12 mouse cellular contexts compared by ENCODE assay signal in genomic region chr4:155849391-155849790, GRCm38 (mm10). TPM values are rescaled to one million over a fixed set of nuclear protein-coding genes. Genes with fewer than 3 reads are reported as not detected.
DNase-seq lines count a peak whose midpoint lies in the region; ATAC-seq lines count a peak whose summit lies in the region.
"Had no signal": no experiment of that assay in that cellular context is flagged by ENCODE, and none has a peak within 500 bp of the region (broad histone marks: within the 10 kb centered on the region; RNA-seq: fewer than 3 reads in every experiment).

No protein-coding gene starts in this region.

- H3K4me1 ChIP-seq in intestine, embryonic 15.5 days (replicated peaks): peaks cover 26% of the 10 kb centered on the region
- H3K4me1 ChIP-seq in intestine, embryonic 16.5 days (ENCODE audit: control insufficient read depth, insufficient read depth, low read length): peaks cover 27% of the 10 kb centered on the region
- peaks cover 46% of the 10 kb centered on the region for H3K4me1 ChIP-seq in forebrain, embryonic 13.5 days
- peaks cover 60% of the 10 kb centered on the region for H3K4me1 ChIP-seq in hindbrain, embryonic 13.5 days (replicated peaks)
- peaks cover 45% of the 10 kb centered on the region for H3K4me1 ChIP-seq in midbrain, embryonic 13.5 days (replicated peaks)

- no peak overlapping the region for H3K27ac ChIP-seq in intestine, embryonic 15.5 days
- H3K27ac ChIP-seq in intestine, embryonic 16.5 days (ENCODE audit: low read length): no peak overlapping the region
- no peak overlapping the region for H3K27ac ChIP-seq in forebrain, embryonic 13.5 days
- H3K27ac ChIP-seq in hindbrain, embryonic 13.5 days: no peak overlapping the region
- H3K27ac ChIP-seq in midbrain, embryonic 13.5 days: no peak overlapping the region
- H3K27ac ChIP-seq: embryonic facial prominence, embryonic 15.5 days had no signal

- H3K9me3 ChIP-seq in intestine, embryonic 15.5 days: no peaks in the 10 kb centered on the region
- no peaks in the 10 kb centered on the region for H3K9me3 ChIP-seq in intestine, embryonic 16.5 days (ENCODE audit: control insufficient read depth, low read length)
- no peaks in the 10 kb centered on the region for H3K9me3 ChIP-seq in forebrain, embryonic 13.5 days (replicated peaks)
- no peaks in the 10 kb centered on the region for H3K9me3 ChIP-seq in hindbrain, embryonic 13.5 days
- no peaks in the 10 kb centered on the region for H3K9me3 ChIP-seq in midbrain, embryonic 13.5 days
- H3K9me3 ChIP-seq: embryonic facial prominence, embryonic 15.5 days had no signal

- H3K27me3 ChIP-seq in intestine, embryonic 15.5 days (replicated peaks): no peaks in the 10 kb centered on the region
- H3K27me3 ChIP-seq in intestine, embryonic 16.5 days (replicated peaks; ENCODE audit: control insufficient read depth, insufficient read depth, low read length): no peaks in the 10 kb centered on the region
- no peaks in the 10 kb centered on the region for H3K27me3 ChIP-seq in forebrain, embryonic 13.5 days
- H3K27me3 ChIP-seq in hindbrain, embryonic 13.5 days: no peaks in the 10 kb centered on the region
- no peaks in the 10 kb centered on the region for H3K27me3 ChIP-seq in midbrain, embryonic 13.5 days
- H3K27me3 ChIP-seq: embryonic facial prominence, embryonic 15.5 days had no signal

- no peak for DNase-seq in adrenal gland, postnatal 4 days (ENCODE audit: low spot score in 2 of 2)
- DNase-seq in testis, postnatal 10 days (ENCODE audit: low spot score): no peak
- DNase-seq in adipocyte (ENCODE audit: low spot score): no peak
- DNase-seq: adrenal gland, postnatal 25 days; heart, postnatal 10 days; lung, adult 2 months had no signal

- no peak overlapping the region for H3K4me3 ChIP-seq in intestine, embryonic 15.5 days (replicated peaks)
- no peak overlapping the region for H3K4me3 ChIP-seq in intestine, embryonic 16.5 days (ENCODE audit: low read length)
- H3K4me3 ChIP-seq in forebrain, embryonic 13.5 days: 0 out of 2 replicates have a peak overlapping the region, but pooled peaks have one; percentile 93
- peak overlapping the region; percentile 92; the same call in 1 of the 2 replicates for H3K4me3 ChIP-seq in hindbrain, embryonic 13.5 days
- peak overlapping the region; percentile 81; the same call in 1 of the 2 replicates for H3K4me3 ChIP-seq in midbrain, embryonic 13.5 days (replicated peaks)

- peaks cover 2% of the 10 kb centered on the region for H3K36me3 ChIP-seq in intestine, embryonic 15.5 days
- H3K36me3 ChIP-seq in intestine, embryonic 16.5 days (ENCODE audit: control insufficient read depth, insufficient read depth, low read length): 0 out of 2 replicates have a peak, but pooled peaks cover 5% of the 10 kb centered on the region
- H3K36me3 ChIP-seq in forebrain, embryonic 13.5 days (ENCODE audit: poor library complexity, severe bottlenecking): peaks cover 14% of the 10 kb centered on the region
- H3K36me3 ChIP-seq in hindbrain, embryonic 13.5 days: peaks cover 15% of the 10 kb centered on the region
- peaks cover 23% of the 10 kb centered on the region for H3K36me3 ChIP-seq in midbrain, embryonic 13.5 days

- H3K4me2 ChIP-seq in intestine, embryonic 15.5 days (replicated peaks): 0 out of 2 replicates have a peak overlapping the region, but pooled peaks have one; percentile 93
- no peak overlapping the region for H3K4me2 ChIP-seq in intestine, embryonic 16.5 days (ENCODE audit: low read depth, low read length)
- H3K4me2 ChIP-seq in forebrain, embryonic 13.5 days: peak overlapping the region; percentile 96
- peak overlapping the region; percentile 97 for H3K4me2 ChIP-seq in hindbrain, embryonic 13.5 days
- H3K4me2 ChIP-seq in midbrain, embryonic 13.5 days (replicated peaks): peak overlapping the region; percentile 81

- no peak for ATAC-seq in intestine, embryonic 15.5 days
- ATAC-seq in intestine, embryonic 16.5 days: no peak
- ATAC-seq in forebrain, embryonic 13.5 days: no peak
- ATAC-seq in hindbrain, embryonic 13.5 days (ENCODE audit: low FRiP score): no peak
- ATAC-seq in midbrain, embryonic 13.5 days: no peak

- H3K9ac ChIP-seq in intestine, embryonic 15.5 days: no peak overlapping the region
- H3K9ac ChIP-seq in intestine, embryonic 16.5 days (ENCODE audit: low read depth, low read length): no peak overlapping the region
- peak overlapping the region; percentile 94 for H3K9ac ChIP-seq in forebrain, embryonic 13.5 days
- peak overlapping the region; percentile 95 for H3K9ac ChIP-seq in hindbrain, embryonic 13.5 days
- peak overlapping the region; percentile 93; the same call in 1 of the 2 replicates for H3K9ac ChIP-seq in midbrain, embryonic 13.5 days (replicated peaks)

- 87% methylated on average over 2 of the region's 2 CpGs for WGBS in intestine, embryonic 15.5 days
- WGBS in intestine, embryonic 16.5 days: 88% methylated on average over 2 of the region's 2 CpGs
- 88% methylated on average over 2 of the region's 2 CpGs for WGBS in forebrain, embryonic 13.5 days
- WGBS in hindbrain, embryonic 13.5 days: 93% methylated on average over 2 of the region's 2 CpGs
- 89% methylated on average over 2 of the region's 2 CpGs for WGBS in midbrain, embryonic 13.5 days

RNA-seq across cellular contexts. Expression of gene Dvl1, which starts 2.2 kb away (rescaled TPM):
- 9.9 and 11.9 TPM in 2 replicates for polyA plus RNA-seq in intestine, embryonic 15.5 days (2015; fragmentation: Nextera tagmentation; extraction: Ambion mirVana)
- polyA plus RNA-seq in intestine, embryonic 16.5 days (2015; fragmentation: Nextera tagmentation; extraction: Ambion mirVana): 3.7 and 4.7 TPM in 2 replicates
- polyA plus RNA-seq in forebrain, embryonic 13.5 days (2015; fragmentation: Nextera tagmentation; extraction: Ambion mirVana): 7.2 and 7.6 TPM in 2 replicates
- 7.8 and 8.5 TPM in 2 replicates for polyA plus RNA-seq in hindbrain, embryonic 13.5 days (2015; fragmentation: Nextera tagmentation; extraction: Ambion mirVana)
- 8.1 and 8.4 TPM in 2 replicates for polyA plus RNA-seq in midbrain, embryonic 13.5 days (2015; fragmentation: Nextera tagmentation; extraction: Ambion mirVana)
- 10 to 100 TPM; 53.5 to 53.8 TPM for total RNA-seq in adrenal gland, postnatal 4 days (2021)

RNA-seq across cellular contexts. Expression of gene Mxra8, which starts 9.9 kb away (rescaled TPM):
- polyA plus RNA-seq in intestine, embryonic 15.5 days (2015; fragmentation: Nextera tagmentation; extraction: Ambion mirVana): 76.9 and 81.3 TPM in 2 replicates
- polyA plus RNA-seq in intestine, embryonic 16.5 days (2015; fragmentation: Nextera tagmentation; extraction: Ambion mirVana): 76.3 and 80.5 TPM in 2 replicates
- 15.6 and 17.1 TPM in 2 replicates for polyA plus RNA-seq in forebrain, embryonic 13.5 days (2015; fragmentation: Nextera tagmentation; extraction: Ambion mirVana)
- polyA plus RNA-seq in hindbrain, embryonic 13.5 days (2015; fragmentation: Nextera tagmentation; extraction: Ambion mirVana): 30.8 and 34.4 TPM in 2 replicates
- 17.9 and 22.2 TPM in 2 replicates for polyA plus RNA-seq in midbrain, embryonic 13.5 days (2015; fragmentation: Nextera tagmentation; extraction: Ambion mirVana)
- total RNA-seq in adrenal gland, postnatal 4 days (2021): 10 to 100 TPM; 86.3 to 93.5 TPM

RNA-seq across cellular contexts. Expression of gene Tas1r3, which starts 13.8 kb away (rescaled TPM):
- polyA plus RNA-seq in intestine, embryonic 15.5 days (2015; fragmentation: Nextera tagmentation; extraction: Ambion mirVana): 0.25 and 0.51 TPM in 2 replicates
- 0.28 and 0.32 TPM in 2 replicates for polyA plus RNA-seq in intestine, embryonic 16.5 days (2015; fragmentation: Nextera tagmentation; extraction: Ambion mirVana)
- polyA plus RNA-seq in forebrain, embryonic 13.5 days (2015; fragmentation: Nextera tagmentation; extraction: Ambion mirVana): 0.58 and 0.72 TPM in 2 replicates
- 0.47 and 0.57 TPM in 2 replicates for polyA plus RNA-seq in hindbrain, embryonic 13.5 days (2015; fragmentation: Nextera tagmentation; extraction: Ambion mirVana)
- polyA plus RNA-seq in midbrain, embryonic 13.5 days (2015; fragmentation: Nextera tagmentation; extraction: Ambion mirVana): 0.80 and 0.83 TPM in 2 replicates
- under 1 TPM; 0.85 to 0.92 TPM for total RNA-seq in adrenal gland, postnatal 4 days (2021)

RNA-seq across cellular contexts. Expression of gene Aurkaip1, which starts 18.3 kb away (rescaled TPM):
- polyA plus RNA-seq in intestine, embryonic 15.5 days (2015; fragmentation: Nextera tagmentation; extraction: Ambion mirVana): 169 and 171 TPM in 2 replicates
- 180 and 196 TPM in 2 replicates for polyA plus RNA-seq in intestine, embryonic 16.5 days (2015; fragmentation: Nextera tagmentation; extraction: Ambion mirVana)
- 147 and 151 TPM in 2 replicates for polyA plus RNA-seq in forebrain, embryonic 13.5 days (2015; fragmentation: Nextera tagmentation; extraction: Ambion mirVana)
- polyA plus RNA-seq in hindbrain, embryonic 13.5 days (2015; fragmentation: Nextera tagmentation; extraction: Ambion mirVana): 142 and 148 TPM in 2 replicates
- 140 and 146 TPM in 2 replicates for polyA plus RNA-seq in midbrain, embryonic 13.5 days (2015; fragmentation: Nextera tagmentation; extraction: Ambion mirVana)
- 100 to 1,000 TPM; 123 to 129 TPM for total RNA-seq in adrenal gland, postnatal 4 days (2021)

RNA-seq across cellular contexts. Expression of gene Cptp, which starts 19.8 kb away (rescaled TPM):
- 20.3 and 20.6 TPM in 2 replicates for polyA plus RNA-seq in intestine, embryonic 15.5 days (2015; fragmentation: Nextera tagmentation; extraction: Ambion mirVana)
- 23.6 and 24.9 TPM in 2 replicates for polyA plus RNA-seq in intestine, embryonic 16.5 days (2015; fragmentation: Nextera tagmentation; extraction: Ambion mirVana)
- 19.1 and 22.3 TPM in 2 replicates for polyA plus RNA-seq in forebrain, embryonic 13.5 days (2015; fragmentation: Nextera tagmentation; extraction: Ambion mirVana)
- 23.3 and 24.1 TPM in 2 replicates for polyA plus RNA-seq in hindbrain, embryonic 13.5 days (2015; fragmentation: Nextera tagmentation; extraction: Ambion mirVana)
- polyA plus RNA-seq in midbrain, embryonic 13.5 days (2015; fragmentation: Nextera tagmentation; extraction: Ambion mirVana): 22.1 and 24.5 TPM in 2 replicates
- total RNA-seq in adrenal gland, postnatal 4 days (2021): 10 to 100 TPM; 20.2 to 21.0 TPM

Comparison
In these comparisons a context has a peak if more than half of its experiments do, and no peak if none do; other contexts are left out.
1. H3K4me3 ChIP-seq: peak in forebrain, embryonic 13.5 days (single experiment), hindbrain, embryonic 13.5 days (single experiment) and midbrain, embryonic 13.5 days (single experiment); none in intestine, embryonic 15.5 days (single experiment) and intestine, embryonic 16.5 days (single experiment).
2. H3K9ac ChIP-seq: peak in forebrain, embryonic 13.5 days (single experiment), hindbrain, embryonic 13.5 days (single experiment) and midbrain, embryonic 13.5 days (single experiment); none in intestine, embryonic 15.5 days (single experiment) and intestine, embryonic 16.5 days (single experiment).